Mouse (Mus musculus) kidney, postnatal 0 days (tissue): Measurements from ENCODE around the gene Scfd2. TPM values are rescaled to one million over a fixed set of nuclear protein-coding genes. Genes with fewer than 3 reads are reported as not detected.

Experiments
- ATAC-seq: fragments of 200-750 bp; cut with Nextera tagmentation; replicated peaks from 2 replicates; pipeline ENCODE4 v1.8.0; 2017; ENCODE audit warnings: low read depth, moderate number of reproducible peaks, moderate TSS enrichment, moderate library complexity; ENCODE audit not compliant: low FRiP score
- DNase-seq: peaks from one replicate; pipeline ENCODE4 v3.0.0-alpha.2; 2016; ENCODE audit warnings: low spot score
- H3K27ac ChIP-seq: fragments of 300-500 bp; sonication (generic); 2 replicates; pipeline ENCODE4 v1.5.1; 2014; ENCODE audit warnings: mild to moderate bottlenecking
- H3K27me3 ChIP-seq: fragments of 300-500 bp; sonication (generic); 2 replicates; pipeline ENCODE4 v1.6.1; 2014; ENCODE audit warnings: low read length, mixed read lengths; ENCODE audit not compliant: insufficient read depth
- H3K36me3 ChIP-seq: fragments of 300-500 bp; sonication (generic); 2 replicates; pipeline ENCODE4 v1.6.1; 2014; ENCODE audit warnings: low read length, mixed read lengths; ENCODE audit not compliant: insufficient read depth
- H3K4me1 ChIP-seq: fragments of 300-500 bp; sonication (generic); replicated peaks from 2 replicates; pipeline ENCODE4 v1.6.1; 2014; ENCODE audit warnings: antibody characterized with exemption, low read length, mixed read lengths; ENCODE audit not compliant: insufficient read depth
- H3K4me2 ChIP-seq: fragments of 300-500 bp; sonication (generic); 2 replicates; pipeline ENCODE4 v1.6.1; 2014; ENCODE audit warnings: mild to moderate bottlenecking, low read length, moderate library complexity, mixed read lengths
- H3K4me3 ChIP-seq: fragments of 300-500 bp; sonication (generic); replicated peaks from 2 replicates; pipeline ENCODE4 v1.5.1; 2014; ENCODE audit warnings: low read depth, low read length
- H3K9ac ChIP-seq: fragments of 300-500 bp; sonication (generic); 2 replicates; pipeline ENCODE4 v1.6.1; 2014; ENCODE audit warnings: low read depth, low read length
- H3K9me3 ChIP-seq: fragments of 300-500 bp; sonication (generic); replicated peaks from 2 replicates; pipeline ENCODE4 v1.6.1; 2016; ENCODE audit warnings: low read length, inconsistent platforms, mixed read lengths
- CTCF ChIP-seq: IDR thresholded peaks from 2 replicates; pipeline ENCODE4 v1.5.1; 2016; ENCODE audit warnings: antibody characterized with exemption, low read depth, mild to moderate bottlenecking, moderate library complexity
- WGBS: fragments of 180-500 bp; shearing (Covaris S2); extraction: QIAGEN DNeasy Blood & Tissue Kit; methylation state at CpG from one replicate; pipeline ENCODE4 v1.1.7; 2014; 5-methylcytosine and 5-hydroxymethylcytosine counted together
- polyA plus RNA-seq: library from polyadenylated mRNA; unstranded; fragments of >200 nt; fragmentation: Nextera tagmentation; extraction: Ambion mirVana; gene quantifications from 2 replicates; pipeline ENCODE4 v1.2.1, GENCODE M21; 2015

Gene Scfd2
- polyA plus RNA-seq, 1 experiment from 2014 or later, result 16.8 TPM

DNA sequence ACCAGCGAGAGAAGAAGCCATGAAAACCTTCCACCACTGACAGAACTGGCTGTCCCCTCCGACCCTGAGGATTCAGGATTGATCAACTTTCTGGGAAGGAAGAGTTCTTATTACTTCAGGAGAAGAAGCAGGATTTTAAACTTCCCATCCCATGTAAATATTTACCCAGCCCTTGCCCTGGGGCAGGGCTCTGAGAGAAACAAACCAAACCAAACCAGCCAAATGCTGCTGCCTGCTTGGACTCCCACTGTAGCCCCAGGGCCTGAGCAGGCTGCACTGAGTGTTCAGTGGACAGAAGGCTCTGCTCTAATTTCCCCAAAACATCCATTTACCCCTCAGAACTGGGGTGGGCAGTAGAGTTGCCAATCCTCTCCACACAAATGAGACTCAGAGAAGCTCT lies 280.6 kb downstream of the Scfd2 start:
- H3K27me3 ChIP-seq, result no peaks in the 10 kb centered on the region
- DNase-seq (no peak), ATAC-seq (no peak)
- peaks cover 23% of the 10 kb centered on the region; the same call in 1 of the 2 replicates for H3K4me1 ChIP-seq
- H3K4me3 ChIP-seq, result no peak overlapping the region
- 78% methylated on average over 2 of the region's 2 CpGs for WGBS
- H3K36me3 ChIP-seq, result no peaks in the 10 kb centered on the region
- no peak overlapping the region for H3K9ac ChIP-seq
- no peak overlapping the region for H3K27ac ChIP-seq
- TF ChIP-seq CTCF, result no peak
- H3K4me2 ChIP-seq, result no peak overlapping the region
- no peaks in the 10 kb centered on the region for H3K9me3 ChIP-seq

- Histone ChIP-seq H3K4me1 (peaks cover 23% of the 10 kb centered on the region; the same call in 1 of the 2 replicates), H3K9ac (no peak overlapping the region), H3K4me3 (no peak overlapping the region), H3K36me3 (no peaks in the 10 kb centered on the region), H3K27ac (no peak overlapping the region), H3K9me3 (no peaks in the 10 kb centered on the region), H3K4me2 (no peak overlapping the region), H3K27me3 (no peaks in the 10 kb centered on the region)
- no peak for TF ChIP-seq CTCF
- DNase-seq (no peak), ATAC-seq (no peak)
- WGBS, result 66% methylated on average over 7 of the region's 7 CpGs
Measured at GRCm38 (mm10) chr5:74250308-74250707, 281.3 kb downstream of the Scfd2 start.

DNA sequence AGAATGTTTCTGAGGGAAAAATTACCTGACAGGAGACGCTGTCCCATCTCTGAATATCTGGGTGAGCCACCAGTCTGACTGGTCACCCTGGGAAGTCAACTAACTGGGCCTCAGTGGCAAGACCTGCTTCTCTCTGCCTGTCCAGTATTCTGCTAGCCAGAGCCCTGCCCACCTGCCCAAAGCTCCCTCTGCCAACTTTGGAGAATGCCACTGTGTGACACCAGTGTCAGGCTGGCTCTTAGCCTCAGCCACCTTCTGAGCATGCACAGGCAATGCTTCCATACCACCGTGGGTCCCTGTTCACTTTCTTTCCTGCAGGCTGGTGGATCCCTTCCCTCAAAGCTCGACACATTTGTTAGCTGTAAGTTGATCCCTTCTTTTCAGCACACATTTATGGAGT lies 281.8 kb downstream of the Scfd2 start:
- Histone ChIP-seq H3K36me3 (no peaks in the 10 kb centered on the region), H3K9me3 (no peaks in the 10 kb centered on the region), H3K27me3 (no peaks in the 10 kb centered on the region), H3K4me1 (peaks cover 23% of the 10 kb centered on the region; the same call in 1 of the 2 replicates), H3K9ac (no peak overlapping the region), H3K4me2 (no peak overlapping the region), H3K4me3 (no peak overlapping the region), H3K27ac (no peak overlapping the region)
- TF ChIP-seq CTCF, result no peak
- ATAC-seq, result no peak
- WGBS, result 49% methylated on average over 3 of the region's 3 CpGs
- DNase-seq, result no peak

DNA sequence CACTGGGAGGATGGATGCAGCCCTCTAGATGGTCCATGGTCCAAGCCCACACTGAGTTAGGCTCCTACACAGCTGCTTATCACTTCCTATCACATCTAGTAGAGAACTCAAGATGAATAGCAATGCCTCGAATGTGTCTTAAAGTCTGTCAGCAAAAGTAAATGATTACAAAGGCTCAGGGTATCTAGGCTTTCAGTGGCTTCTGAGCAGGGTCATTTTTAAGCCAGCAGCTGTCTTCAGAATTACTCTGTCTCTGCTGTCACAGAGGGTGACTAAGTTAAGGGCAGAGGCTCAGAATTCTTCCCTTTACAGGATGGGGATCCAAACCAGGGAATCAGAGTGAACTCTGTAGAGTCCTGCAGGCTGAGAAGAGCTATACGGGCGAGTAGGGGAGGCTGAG lies 284.6 kb downstream of the Scfd2 start:
- H3K9ac ChIP-seq, result no peak overlapping the region
- H3K36me3 ChIP-seq, result no peaks in the 10 kb centered on the region
- H3K4me3 ChIP-seq, result no peak overlapping the region
- DNase-seq, result no peak
- TF ChIP-seq CTCF, result no peak
- H3K27ac ChIP-seq, result no peak overlapping the region
- no peaks in the 10 kb centered on the region for H3K27me3 ChIP-seq
- WGBS, result 53% methylated on average over 3 of the region's 3 CpGs
- no peak overlapping the region for H3K4me2 ChIP-seq
- H3K9me3 ChIP-seq, result no peaks in the 10 kb centered on the region
- H3K4me1 ChIP-seq, result peaks cover 14% of the 10 kb centered on the region; the same call in 1 of the 2 replicates
- no peak for ATAC-seq

GRCm38 (mm10) chr5:74246453-74246852 lies 285.1 kb downstream of the Scfd2 start:
- no peak overlapping the region for H3K27ac ChIP-seq

DNA sequence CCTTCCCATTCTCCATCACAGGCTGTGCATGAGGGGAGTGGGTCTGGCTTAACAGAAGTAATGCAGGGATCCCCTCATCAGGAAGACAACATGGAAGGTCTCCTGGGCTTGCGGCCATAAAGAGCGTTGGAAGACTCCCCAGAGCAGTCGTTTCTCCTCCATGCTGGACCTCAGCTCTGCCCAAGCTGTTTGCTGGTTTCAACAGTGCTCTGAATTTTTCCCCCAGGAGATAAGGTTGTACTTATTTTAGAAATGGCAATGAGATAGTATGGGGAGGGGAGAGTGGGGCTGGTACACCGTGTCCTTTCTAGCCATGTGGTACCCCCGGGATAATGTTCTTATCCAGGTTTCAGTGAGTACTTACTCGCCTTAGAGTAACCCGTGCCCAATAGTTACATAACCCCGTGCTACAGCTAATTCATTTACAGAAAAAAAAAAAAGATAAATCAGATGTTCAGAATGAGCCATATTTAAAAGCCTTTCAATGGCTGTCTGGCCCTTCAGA lies 285.9 kb downstream of the Scfd2 start:
- no peak overlapping the region for H3K27ac ChIP-seq
- ATAC-seq (no peak), DNase-seq (no peak)
- H3K4me1 ChIP-seq, result peaks cover 14% of the 10 kb centered on the region; the same call in 1 of the 2 replicates
- H3K9ac ChIP-seq, result no peak overlapping the region
- H3K27me3 ChIP-seq, result no peaks in the 10 kb centered on the region
- no peak overlapping the region for H3K4me2 ChIP-seq
- no peak overlapping the region for H3K4me3 ChIP-seq
- no peaks in the 10 kb centered on the region for H3K36me3 ChIP-seq
- no peaks in the 10 kb centered on the region for H3K9me3 ChIP-seq
- no peak for TF ChIP-seq CTCF
- 75% methylated on average over 8 of the region's 8 CpGs for WGBS

More at GRCm38 (mm10) chr5:74246453-74246852, 285.1 kb downstream of the Scfd2 start:
- H3K36me3 ChIP-seq, result no peaks in the 10 kb centered on the region
- no peak overlapping the region for H3K9ac ChIP-seq
- H3K4me2 ChIP-seq, result no peak overlapping the region
- no peaks in the 10 kb centered on the region for H3K27me3 ChIP-seq
- ATAC-seq (peak; percentile 42; the same call in 1 of the 2 replicates), DNase-seq (peak; percentile 76)
- no peak overlapping the region for H3K4me3 ChIP-seq
- H3K4me1 ChIP-seq, result peaks cover 14% of the 10 kb centered on the region; the same call in 1 of the 2 replicates
- no peaks in the 10 kb centered on the region for H3K9me3 ChIP-seq
- 31% methylated on average over 4 of the region's 4 CpGs for WGBS
- TF ChIP-seq CTCF, result no peak
